45 mouse cellular contexts compared by ENCODE assay signal in the genomic region with DNA sequence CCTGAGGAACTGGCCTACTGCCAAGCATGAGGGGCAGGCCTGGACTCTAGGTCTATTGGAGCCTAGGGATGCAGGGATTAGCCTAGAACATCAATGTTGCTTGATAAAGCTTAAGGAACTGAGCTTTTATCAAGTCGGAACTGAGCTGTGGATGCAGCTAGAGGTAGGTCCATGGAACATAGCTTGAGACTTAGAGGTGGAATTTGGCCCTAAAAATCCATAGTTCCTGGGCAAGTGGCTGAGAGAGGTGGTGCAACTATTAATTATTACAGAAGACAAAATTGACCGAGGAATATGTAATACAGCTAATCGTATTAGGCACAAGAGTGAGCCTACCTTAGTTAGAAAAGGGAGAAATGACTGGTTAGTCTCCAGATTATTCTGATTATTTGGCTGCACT. TPM values are rescaled to one million over a fixed set of nuclear protein-coding genes. Genes with fewer than 3 reads are reported as not detected.
"Had no signal": no experiment of that assay in that cellular context is flagged by ENCODE, and none has a peak within 500 bp of the region (broad histone marks: within the 10 kb centered on the region; RNA-seq: fewer than 3 reads in every experiment).

No protein-coding gene starts in this region.

- H3K4me3 ChIP-seq: left cerebral cortex, adult 2 months; limb, embryonic 10.5 days; limb, embryonic 12.5 days; limb, embryonic 13.5 days; limb, embryonic 15.5 days; liver, embryonic 13.5 days; liver, embryonic 15.5 days; lung, embryonic 15.5 days; megakaryocyte, embryonic 14.5 days; midbrain, embryonic 10.5 days; midbrain, embryonic 12.5 days; midbrain, embryonic 13.5 days; midbrain, embryonic 15.5 days; myocyte; neural tube, embryonic 12.5 days had no signal

- DNase-seq: left cerebral cortex, postnatal 4 days; liver, embryonic 13.5 days; lung, adult 18-20 months; lung, adult 2 months; lung, embryonic 14.5 days; lung, postnatal 10 days; lung, postnatal 14 days; lung, postnatal 36 days; lung, postnatal 4 days; midbrain, embryonic 14.5 days had no signal

- H3K27me3 ChIP-seq: limb, embryonic 12.5 days; limb, embryonic 13.5 days; limb, embryonic 15.5 days; liver, embryonic 13.5 days; liver, embryonic 15.5 days; lung, embryonic 15.5 days; megakaryocyte, embryonic 14.5 days; midbrain, embryonic 12.5 days; midbrain, embryonic 13.5 days; midbrain, embryonic 15.5 days; neural tube, embryonic 12.5 days had no signal

- H3K9ac ChIP-seq: limb, embryonic 12.5 days; limb, embryonic 13.5 days; limb, embryonic 15.5 days; liver, embryonic 13.5 days; liver, embryonic 14.5 days; liver, embryonic 15.5 days; lung, embryonic 14.5 days; lung, embryonic 15.5 days; midbrain, embryonic 12.5 days; midbrain, embryonic 13.5 days; midbrain, embryonic 15.5 days; neural tube, embryonic 12.5 days had no signal

- H3K4me1 ChIP-seq: limb, embryonic 10.5 days; limb, embryonic 13.5 days; liver, embryonic 13.5 days; liver, embryonic 15.5 days; lung, embryonic 15.5 days; megakaryocyte, embryonic 14.5 days; midbrain, embryonic 10.5 days; midbrain, embryonic 12.5 days; midbrain, embryonic 13.5 days; midbrain, embryonic 15.5 days; neural tube, embryonic 12.5 days had no signal

- H3K36me3 ChIP-seq: limb, embryonic 10.5 days; limb, embryonic 12.5 days; limb, embryonic 13.5 days; limb, embryonic 15.5 days; liver, embryonic 13.5 days; liver, embryonic 15.5 days; lung, embryonic 15.5 days; midbrain, embryonic 10.5 days; midbrain, embryonic 12.5 days; midbrain, embryonic 13.5 days; midbrain, embryonic 15.5 days; neural tube, embryonic 12.5 days had no signal

- ATAC-seq: lung, postnatal 0 days; midbrain, embryonic 13.5 days; midbrain, embryonic 15.5 days; midbrain, embryonic 16.5 days had no signal

- H3K27ac ChIP-seq: left cerebral cortex, adult 2 months; limb, embryonic 10.5 days; limb, embryonic 12.5 days; limb, embryonic 13.5 days; limb, embryonic 15.5 days; liver, embryonic 13.5 days; liver, embryonic 14.5 days; liver, embryonic 15.5 days; lung, embryonic 15.5 days; macrophage; midbrain, embryonic 10.5 days; midbrain, embryonic 12.5 days; midbrain, embryonic 13.5 days; midbrain, embryonic 15.5 days; neural tube, embryonic 12.5 days had no signal

- H3K4me2 ChIP-seq: limb, embryonic 12.5 days; limb, embryonic 13.5 days; limb, embryonic 15.5 days; liver, embryonic 11.5 days; liver, embryonic 13.5 days; liver, embryonic 15.5 days; lung, embryonic 14.5 days; lung, embryonic 15.5 days; midbrain, embryonic 11.5 days; midbrain, embryonic 12.5 days; midbrain, embryonic 13.5 days; midbrain, embryonic 15.5 days; neural tube, embryonic 12.5 days had no signal

- H3K9me3 ChIP-seq: limb, embryonic 10.5 days; limb, embryonic 12.5 days; limb, embryonic 13.5 days; limb, embryonic 15.5 days; liver, embryonic 13.5 days; liver, embryonic 15.5 days; lung, embryonic 15.5 days; megakaryocyte, embryonic 14.5 days; midbrain, embryonic 10.5 days; midbrain, embryonic 12.5 days; midbrain, embryonic 13.5 days; midbrain, embryonic 15.5 days; neural tube, embryonic 12.5 days had no signal

RNA-seq across cellular contexts. Expression of a gene that starts 3.9 kb away (rescaled TPM):
- total RNA-seq: left cerebral cortex, adult 18-20 months; left cerebral cortex, adult 2 months; left cerebral cortex, postnatal 10 days; left cerebral cortex, postnatal 14 days; left cerebral cortex, postnatal 25 days; left cerebral cortex, postnatal 36 days; left cerebral cortex, postnatal 4 days; megakaryocyte progenitor cell, adult 5-6 weeks; megakaryocyte, adult 5-6 weeks; megakaryocyte-erythroid progenitor cell, adult 5-6 weeks; midbrain, postnatal 0 days; monocyte, adult 5-6 weeks had no signal
- polyA plus RNA-seq: limb, embryonic 10.5 days; limb, embryonic 11.5 days; limb, embryonic 12.5 days; limb, embryonic 13.5 days; limb, embryonic 14.5 days; lung, embryonic 14.5 days; lung, embryonic 15.5 days; lung, embryonic 16.5 days; midbrain, embryonic 12.5 days; midbrain, embryonic 13.5 days; midbrain, embryonic 14.5 days; midbrain, embryonic 15.5 days; midbrain, embryonic 16.5 days; midbrain, postnatal 0 days; myocyte; neural tube, embryonic 11.5 days; neural tube, embryonic 12.5 days had no signal

RNA-seq across cellular contexts. Expression of a gene that starts 9.7 kb away (rescaled TPM):
- total RNA-seq: left cerebral cortex, adult 18-20 months; left cerebral cortex, adult 2 months; left cerebral cortex, postnatal 14 days; left cerebral cortex, postnatal 25 days; left cerebral cortex, postnatal 36 days; megakaryocyte progenitor cell, adult 5-6 weeks; megakaryocyte-erythroid progenitor cell, adult 5-6 weeks had no signal
- polyA plus RNA-seq: limb, embryonic 11.5 days; limb, embryonic 12.5 days; limb, embryonic 15.5 days; lung, embryonic 14.5 days; lung, embryonic 15.5 days; midbrain, embryonic 10.5 days; midbrain, embryonic 11.5 days; midbrain, embryonic 12.5 days; midbrain, embryonic 13.5 days; midbrain, embryonic 14.5 days; midbrain, embryonic 16.5 days; myocyte; neural tube, embryonic 11.5 days; neural tube, embryonic 12.5 days had no signal

RNA-seq across cellular contexts. Expression of a gene that starts 42.5 kb away (rescaled TPM):
- total RNA-seq: left cerebral cortex, adult 18-20 months; left cerebral cortex, adult 2 months; left cerebral cortex, adult 8-10 months; left cerebral cortex, postnatal 10 days; left cerebral cortex, postnatal 14 days; left cerebral cortex, postnatal 25 days; left cerebral cortex, postnatal 36 days; left cerebral cortex, postnatal 4 days; megakaryocyte progenitor cell, adult 5-6 weeks; megakaryocyte, adult 5-6 weeks; megakaryocyte-erythroid progenitor cell, adult 5-6 weeks; midbrain, postnatal 0 days; monocyte, adult 5-6 weeks had no signal
- polyA plus RNA-seq: limb, embryonic 10.5 days; limb, embryonic 11.5 days; limb, embryonic 12.5 days; limb, embryonic 13.5 days; limb, embryonic 14.5 days; lung, embryonic 14.5 days; lung, embryonic 15.5 days; lung, postnatal 0 days; macrophage; midbrain, embryonic 10.5 days; midbrain, embryonic 11.5 days; midbrain, embryonic 12.5 days; midbrain, embryonic 15.5 days; midbrain, embryonic 16.5 days; midbrain, postnatal 0 days; myocyte; neural tube, embryonic 11.5 days; neural tube, embryonic 12.5 days had no signal
